In the genomic region with DNA sequence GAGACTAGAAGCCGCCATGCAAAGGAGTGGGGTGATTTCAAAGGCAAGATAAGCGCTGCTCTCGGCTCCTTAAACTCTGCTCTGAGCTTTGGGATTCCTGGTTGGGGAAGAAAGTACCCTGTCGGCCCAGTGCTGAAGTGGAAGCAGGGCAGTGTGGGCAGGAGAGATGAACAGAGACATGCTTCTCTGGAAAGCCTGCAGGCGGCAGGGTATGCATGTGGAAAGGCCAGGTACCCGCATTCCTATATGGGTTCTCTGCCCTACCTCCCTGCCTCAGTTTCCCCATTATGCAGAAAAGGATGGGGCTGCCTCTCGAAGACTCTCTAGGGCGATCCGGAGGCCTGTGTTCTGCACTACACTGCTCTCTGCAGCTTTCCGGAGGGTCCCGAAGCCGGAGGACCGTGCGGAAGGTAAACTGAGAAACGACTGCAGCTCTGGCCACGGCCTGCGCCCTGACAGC, we compare ENCODE assay signal across 7 mouse cellular contexts. TPM values are rescaled to one million over a fixed set of nuclear protein-coding genes. Genes with fewer than 3 reads are reported as not detected.
DNase-seq lines count a peak whose midpoint lies in the region; ATAC-seq and TF ChIP-seq lines count a peak whose summit lies in the region.

No protein-coding gene starts in this region.

- H3K4me2 ChIP-seq in neural tube, embryonic 11.5 days (ENCODE audit: low read depth), result peak overlapping the region; percentile 87
- peak overlapping the region; percentile 82 for H3K4me2 ChIP-seq in forebrain, embryonic 11.5 days (ENCODE audit: low read depth, low read length, severe bottlenecking)
- H3K4me2 ChIP-seq in kidney, postnatal 0 days (ENCODE audit: low read length), result peak overlapping the region; percentile 79

- no peaks in the 10 kb centered on the region for H3K36me3 ChIP-seq in neural tube, embryonic 11.5 days (ENCODE audit: control insufficient read depth, insufficient read depth, low read length)
- H3K36me3 ChIP-seq in forebrain, embryonic 11.5 days (ENCODE audit: control insufficient read depth, insufficient read depth, low read length), result no peaks in the 10 kb centered on the region
- H3K36me3 ChIP-seq in kidney, postnatal 0 days (ENCODE audit: insufficient read depth, low read length), result no peaks in the 10 kb centered on the region

- intact Hi-C loops in gastrocnemius, postnatal 14 days (cut with DNase I; ENCODE audit: low total_unique reads), result no loop called here

- H3K9me3 ChIP-seq in neural tube, embryonic 11.5 days (ENCODE audit: control insufficient read depth, low read length), result no peaks in the 10 kb centered on the region
- no peaks in the 10 kb centered on the region for H3K9me3 ChIP-seq in forebrain, embryonic 11.5 days (ENCODE audit: control insufficient read depth, low read length)
- H3K9me3 ChIP-seq in kidney, postnatal 0 days (replicated peaks; ENCODE audit: low read length), result no peaks in the 10 kb centered on the region

- H3K4me1 ChIP-seq in neural tube, embryonic 11.5 days (ENCODE audit: control insufficient read depth, insufficient read depth, low read length), result peaks cover 4% of the 10 kb centered on the region; the same call in 1 of the 2 replicates
- H3K4me1 ChIP-seq in forebrain, embryonic 11.5 days (replicated peaks; ENCODE audit: control insufficient read depth, insufficient read depth, low read length), result peaks cover 7% of the 10 kb centered on the region; the same call in 1 of the 2 replicates
- peaks cover 18% of the 10 kb centered on the region; the same call in 1 of the 2 replicates for H3K4me1 ChIP-seq in kidney, postnatal 0 days (replicated peaks; ENCODE audit: insufficient read depth, low read length)

- under 1% methylated on average over 17 of the region's 17 CpGs for WGBS in neural tube, embryonic 11.5 days
- WGBS in forebrain, embryonic 11.5 days, result under 1% methylated on average over 17 of the region's 17 CpGs
- WGBS in kidney, postnatal 0 days, result under 1% methylated on average over 17 of the region's 17 CpGs

- no peaks in the 10 kb centered on the region for H3K27me3 ChIP-seq in neural tube, embryonic 11.5 days (ENCODE audit: control insufficient read depth, insufficient read depth, low read length)
- no peaks in the 10 kb centered on the region for H3K27me3 ChIP-seq in forebrain, embryonic 11.5 days (ENCODE audit: control insufficient read depth, insufficient read depth, low read length)
- no peaks in the 10 kb centered on the region for H3K27me3 ChIP-seq in kidney, postnatal 0 days (ENCODE audit: insufficient read depth, low read length)

- H3K4me3 ChIP-seq in neural tube, embryonic 11.5 days (ENCODE audit: low read depth, low read length), result peak overlapping the region; percentile 66
- peak overlapping the region; percentile 67 for H3K4me3 ChIP-seq in forebrain, embryonic 11.5 days (ENCODE audit: low read depth, low read length)
- H3K4me3 ChIP-seq in kidney, postnatal 0 days (replicated peaks; ENCODE audit: low read depth, low read length), result peak overlapping the region; percentile 53

- DNase-seq in neural tube, embryonic 11.5 days (ENCODE audit: low spot score), result no peak
- DNase-seq in neural tube, embryonic 10.5 days (ENCODE audit: extremely low spot score, low spot score), result no peak
- DNase-seq in ZHBTc4 (ENCODE audit: low read depth, low spot score), result peak; percentile 56
- DNase-seq in forebrain, embryonic 11.5 days (ENCODE audit: low spot score), result no peak
- DNase-seq in kidney, postnatal 0 days (ENCODE audit: low spot score), result peak; percentile 43
- no peak for DNase-seq in gastrocnemius, postnatal 14 days

- H3K27ac ChIP-seq in neural tube, embryonic 11.5 days (ENCODE audit: low read depth, low read length), result no peak overlapping the region
- 0 out of 2 replicates have a peak overlapping the region, but pooled peaks have one; percentile 2 for H3K27ac ChIP-seq in forebrain, embryonic 11.5 days (ENCODE audit: low read depth, low read length)
- peak overlapping the region; percentile 74 for H3K27ac ChIP-seq in kidney, postnatal 0 days

- H3K9ac ChIP-seq in neural tube, embryonic 11.5 days (ENCODE audit: low read length), result peak overlapping the region; percentile 64
- H3K9ac ChIP-seq in forebrain, embryonic 11.5 days (ENCODE audit: low read length), result peak overlapping the region; percentile 68
- peak overlapping the region; percentile 59 for H3K9ac ChIP-seq in kidney, postnatal 0 days (ENCODE audit: low read depth, low read length)

- peak; percentile 42 for TF ChIP-seq CTCF in kidney, postnatal 0 days (IDR thresholded peaks at IDR 0.05; ENCODE audit: low read depth)

- peak; percentile 58 for ATAC-seq in neural tube, embryonic 11.5 days (ENCODE audit: insufficient read depth, low FRiP score, low TSS enrichment)
- peak; percentile 69 for ATAC-seq in forebrain, embryonic 11.5 days (replicated peaks; ENCODE audit: low FRiP score)
- ATAC-seq in kidney, postnatal 0 days (replicated peaks; ENCODE audit: low FRiP score, low read depth), result peak; percentile 19
- peak; percentile 64 for ATAC-seq in megakaryocyte-erythroid progenitor cell, adult 5-6 weeks (replicated peaks; ENCODE audit: low FRiP score, low TSS enrichment, poor library complexity, severe bottlenecking)

RNA-seq across cellular contexts. Expression of a gene that starts 0.5 kb away (rescaled TPM):
- 244 and 248 TPM in 2 replicates for polyA plus RNA-seq in neural tube, embryonic 11.5 days (2014; fragmentation: Nextera tagmentation; extraction: Ambion mirVana)
- 209 and 211 TPM in 2 replicates for polyA plus RNA-seq in forebrain, embryonic 11.5 days (2014; fragmentation: Nextera tagmentation; extraction: Ambion mirVana)
- polyA plus RNA-seq in kidney, postnatal 0 days (2015; fragmentation: Nextera tagmentation; extraction: Ambion mirVana), result 495 and 517 TPM in 2 replicates
- total RNA-seq in megakaryocyte-erythroid progenitor cell, adult 5-6 weeks (2014; fragmentation: Nextera tagmentation), result 212 and 229 TPM in 2 replicates
- total RNA-seq in megakaryocyte-erythroid progenitor cell, adult 5-6 weeks (2017), result 42.7 and 68.1 TPM in 2 replicates
- 10 to 100 TPM; 58.7 to 65.7 TPM for total RNA-seq in gastrocnemius, postnatal 14 days (2021)

RNA-seq across cellular contexts. Expression of a gene that starts 8.9 kb away (rescaled TPM):
- polyA plus RNA-seq in neural tube, embryonic 11.5 days (2014; fragmentation: Nextera tagmentation; extraction: Ambion mirVana), result 235 and 236 TPM in 2 replicates
- polyA plus RNA-seq in forebrain, embryonic 11.5 days (2014; fragmentation: Nextera tagmentation; extraction: Ambion mirVana), result 267 and 273 TPM in 2 replicates
- 109 and 119 TPM in 2 replicates for polyA plus RNA-seq in kidney, postnatal 0 days (2015; fragmentation: Nextera tagmentation; extraction: Ambion mirVana)
- total RNA-seq in megakaryocyte-erythroid progenitor cell, adult 5-6 weeks (2014; fragmentation: Nextera tagmentation), result 102 and 106 TPM in 2 replicates
- total RNA-seq in megakaryocyte-erythroid progenitor cell, adult 5-6 weeks (2017), result 128 and 135 TPM in 2 replicates
- 10 to 100 TPM; 54.8 to 64.9 TPM for total RNA-seq in gastrocnemius, postnatal 14 days (2021)

RNA-seq across cellular contexts. Expression of a gene that starts 37.6 kb away (rescaled TPM):
- polyA plus RNA-seq in neural tube, embryonic 11.5 days (2014; fragmentation: Nextera tagmentation; extraction: Ambion mirVana), result 450 and 492 TPM in 2 replicates
- polyA plus RNA-seq in forebrain, embryonic 11.5 days (2014; fragmentation: Nextera tagmentation; extraction: Ambion mirVana), result 348 and 407 TPM in 2 replicates
- 1,281 and 1,429 TPM in 2 replicates for polyA plus RNA-seq in kidney, postnatal 0 days (2015; fragmentation: Nextera tagmentation; extraction: Ambion mirVana)
- total RNA-seq in megakaryocyte-erythroid progenitor cell, adult 5-6 weeks (2014; fragmentation: Nextera tagmentation), result not detected in 2 replicates
- total RNA-seq in megakaryocyte-erythroid progenitor cell, adult 5-6 weeks (2017), result not detected in 2 replicates
- 1,000 to 10,000 TPM; 1,630 to 1,800 TPM for total RNA-seq in gastrocnemius, postnatal 14 days (2021)

Comparison
In these comparisons a context has a peak if more than half of its experiments do, and no peak if none do; other contexts are left out.
1. ATAC-seq: peak in every context shown above with its lines; median percentile 69 in forebrain, embryonic 11.5 days; 64 in megakaryocyte-erythroid progenitor cell, adult 5-6 weeks; 58 in neural tube, embryonic 11.5 days; 19 in kidney, postnatal 0 days.
2. DNase-seq: peak in ZHBTc4 (single experiment) and kidney, postnatal 0 days (single experiment); none in neural tube, embryonic 11.5 days (single experiment), neural tube, embryonic 10.5 days (single experiment), forebrain, embryonic 11.5 days (single experiment) and gastrocnemius, postnatal 14 days (single experiment).
3. Peak in every context shown above with its lines, with median percentiles within 50 percentile points of each other: H3K4me2 ChIP-seq, H3K4me3 ChIP-seq and H3K9ac ChIP-seq.